10 mouse cellular contexts compared by ENCODE assay signal in the genomic region with DNA sequence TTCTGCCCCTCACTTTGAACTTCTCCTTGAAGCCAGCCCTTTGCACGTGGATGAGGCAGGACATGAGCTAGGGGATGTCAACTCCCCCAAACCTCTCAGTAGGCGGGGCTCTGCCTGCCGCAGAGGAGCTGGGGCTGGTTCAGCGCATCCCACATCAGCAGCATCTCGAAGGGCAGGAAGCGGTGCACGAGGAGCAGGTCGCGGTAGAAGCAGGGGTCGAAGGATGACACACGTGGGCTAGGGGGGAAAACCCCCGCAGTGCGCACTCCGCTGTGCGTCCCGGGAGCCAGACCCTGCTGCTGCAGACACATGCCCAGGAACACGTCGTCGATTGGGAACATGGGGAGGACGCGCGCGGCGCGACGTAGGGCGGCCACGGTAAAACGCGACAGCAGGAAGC. TPM values are rescaled to one million over a fixed set of nuclear protein-coding genes. Genes with fewer than 3 reads are reported as not detected.
A peak's percentile ranks its signal among the peaks of the same experiment; 100 is the strongest.
DNase-seq lines count a peak whose midpoint lies in the region; ATAC-seq and TF ChIP-seq lines count a peak whose summit lies in the region.
"Had no signal": no experiment of that assay in that cellular context is flagged by ENCODE, and none has a peak within 500 bp of the region (broad histone marks: within the 10 kb centered on the region; RNA-seq: fewer than 3 reads in every experiment).

No protein-coding gene starts in this region.

- in situ Hi-C loops in ES-E14 (cut with MboI; ENCODE audit: low sequenced_read_pairs in 2 of 2, unreplicated experiment in 2 of 2) = no loop called here

- no peak for DNase-seq in ES-E14 (ENCODE audit: low read depth, low spot score)
- DNase-seq in hindbrain, embryonic 14.5 days (ENCODE audit: low spot score) = no peak
- DNase-seq in gastrocnemius, postnatal 36 days = no peak
- DNase-seq in layer of hippocampus, postnatal 14 days (ENCODE audit: low spot score in 2 of 2) = no peak
- DNase-seq in cerebellum, adult 8-10 months = no peak
- no peak for DNase-seq in gastrocnemius, adult 2 months
- DNase-seq: cerebellum, postnatal 36 days; heart, adult 2 months had no signal

- H3K9ac ChIP-seq in ES-E14 (ENCODE audit: insufficient read depth, low read depth, low read length, poor library complexity, severe bottlenecking) = no peak overlapping the region; the same call in 1 of the 2 replicates
- H3K9ac ChIP-seq in hindbrain, embryonic 14.5 days = no peak overlapping the region
- no peak overlapping the region for H3K9ac ChIP-seq in midbrain, embryonic 16.5 days (ENCODE audit: low read depth, low read length)

- peaks cover 0 to 31% of the 10 kb centered on the region in 2 experiments; a peak in 2 of 4 replicates for H3K4me1 ChIP-seq in ES-E14 (ENCODE audit: control insufficient read depth in 2 of 2, insufficient read depth in 2 of 2, low read length in 2 of 2, poor library complexity in 1 of 2)
- H3K4me1 ChIP-seq in hindbrain, embryonic 14.5 days (replicated peaks; ENCODE audit: control insufficient read depth, insufficient read depth, low read length) = no peaks in the 10 kb centered on the region; the same call in 1 of the 2 replicates
- peaks cover 8% of the 10 kb centered on the region for H3K4me1 ChIP-seq in midbrain, embryonic 16.5 days (ENCODE audit: control insufficient read depth, insufficient read depth, low read length)

- H3K27ac ChIP-seq in ES-E14 (ENCODE audit: insufficient read depth, low read depth, low read length, poor library complexity, severe bottlenecking) = no peak overlapping the region
- no peak overlapping the region for H3K27ac ChIP-seq in hindbrain, embryonic 14.5 days
- no peak overlapping the region for H3K27ac ChIP-seq in midbrain, embryonic 16.5 days (ENCODE audit: low read length)
- no peak overlapping the region for H3K27ac ChIP-seq in gastrocnemius, adult 2 months
- H3K27ac ChIP-seq: heart, adult 2 months had no signal

- H3K4me3 ChIP-seq in ES-E14 (ENCODE audit: insufficient read depth in 1 of 2, low read depth in 1 of 2, low read length in 2 of 2, poor library complexity in 1 of 2, severe bottlenecking in 1 of 2) = peak overlapping the region; percentile 13 to 56; a peak in 3 of 4 replicates
- peak overlapping the region; percentile 17; the same call in 1 of the 2 replicates for H3K4me3 ChIP-seq in hindbrain, embryonic 14.5 days (replicated peaks; ENCODE audit: low read length)
- peak overlapping the region; percentile 9; the same call in 1 of the 2 replicates for H3K4me3 ChIP-seq in midbrain, embryonic 16.5 days (ENCODE audit: low read depth, low read length)
- no peak overlapping the region for H3K4me3 ChIP-seq in gastrocnemius, adult 2 months
- H3K4me3 ChIP-seq: heart, adult 2 months had no signal

- TF ChIP-seq CTCF in gastrocnemius, adult 2 months (IDR thresholded peaks at IDR 0.05) = no peak

- H3K4me2 ChIP-seq in hindbrain, embryonic 14.5 days (replicated peaks) = peak overlapping the region; percentile 19
- peak overlapping the region; percentile 43; the same call in 1 of the 2 replicates for H3K4me2 ChIP-seq in midbrain, embryonic 16.5 days (ENCODE audit: low read length)

- peak; percentile 92 for ATAC-seq in CD4-positive, CD25-positive, alpha-beta regulatory T cell, adult 4 months
- no peak for ATAC-seq in hindbrain, embryonic 14.5 days (ENCODE audit: low FRiP score)
- 0 out of 2 replicates have a peak, but pooled peaks have one; percentile 26 for ATAC-seq in midbrain, embryonic 16.5 days

- 4% methylated on average over 30 of the region's 30 CpGs for WGBS in hindbrain, embryonic 14.5 days
- WGBS in midbrain, embryonic 16.5 days = 4% methylated on average over 30 of the region's 30 CpGs

- H3K27me3 ChIP-seq in hindbrain, embryonic 14.5 days (ENCODE audit: control insufficient read depth, insufficient read depth, low read length) = peaks cover 91% of the 10 kb centered on the region
- peaks cover 81% of the 10 kb centered on the region for H3K27me3 ChIP-seq in midbrain, embryonic 16.5 days (ENCODE audit: control insufficient read depth, insufficient read depth, low read depth, low read length)

- intact Hi-C loops in gastrocnemius, postnatal 36 days (cut with DNase I) = no loop called here
- intact Hi-C loops in gastrocnemius, adult 2 months (cut with DNase I) = no loop called here

- H3K36me3 ChIP-seq in ES-E14 (ENCODE audit: control insufficient read depth, insufficient read depth, low read length, poor library complexity, severe bottlenecking) = no peaks in the 10 kb centered on the region
- no peaks in the 10 kb centered on the region for H3K36me3 ChIP-seq in hindbrain, embryonic 14.5 days (replicated peaks; ENCODE audit: control insufficient read depth, insufficient read depth)
- H3K36me3 ChIP-seq in midbrain, embryonic 16.5 days (ENCODE audit: control insufficient read depth, insufficient read depth, low read length) = no peaks in the 10 kb centered on the region

- no peaks in the 10 kb centered on the region for H3K9me3 ChIP-seq in ES-E14 (ENCODE audit: control insufficient read depth, insufficient read depth, low read depth, low read length)
- H3K9me3 ChIP-seq in hindbrain, embryonic 14.5 days (ENCODE audit: control insufficient read depth, low read length) = no peaks in the 10 kb centered on the region
- H3K9me3 ChIP-seq in midbrain, embryonic 16.5 days (replicated peaks; ENCODE audit: control insufficient read depth, low read length, poor library complexity, severe bottlenecking) = no peaks in the 10 kb centered on the region

TF ChIP-seq in ES-E14, 5 proteins besides CTCF, POLR2A, EP300 and RAD21:
- TF ChIP-seq MAFK (IDR thresholded peaks at IDR 0.05; ENCODE audit: insufficient read depth, low read depth, low read length) (no peak), CHD2 (IDR thresholded peaks at IDR 0.05; ENCODE audit: low read depth, low read length) (no peak), ZNF384 (IDR thresholded peaks at IDR 0.05; ENCODE audit: low read depth, low read length) (no peak), HCFC1 (IDR thresholded peaks at IDR 0.05; ENCODE audit: borderline replicate concordance, insufficient read depth, low read length) (no peak), ZC3H11A (IDR thresholded peaks at IDR 0.05; ENCODE audit: borderline replicate concordance, low read depth, low read length) (no peak)

RNA-seq across cellular contexts. Expression of a gene that starts 3.5 kb away (rescaled TPM):
- 10 to 100 TPM; 15.1 to 24.5 TPM for polyA plus RNA-seq in CD4-positive, CD25-positive, alpha-beta regulatory T cell, adult 4 months (2017; shearing (Covaris generic))
- total RNA-seq in ES-E14 (2012; rRNA removed) = 3.0 and 5.1 TPM in 2 replicates
- 1.4 and 1.5 TPM in 2 replicates for polyA plus RNA-seq in hindbrain, embryonic 14.5 days (2014; fragmentation: Nextera tagmentation; extraction: Ambion mirVana)
- 1.4 TPM in 1 of 2 replicates, not detected in the other for polyA plus RNA-seq in midbrain, embryonic 16.5 days (2015; fragmentation: Nextera tagmentation; extraction: Ambion mirVana)
- total RNA-seq in gastrocnemius, postnatal 36 days (2021) = 1 to 10 TPM; 1.0 to 1.2 TPM
- 1 to 10 TPM; 2.6 to 3.0 TPM for total RNA-seq in layer of hippocampus, postnatal 14 days (2021)
- total RNA-seq in gastrocnemius, adult 2 months (2021) = 1 to 10 TPM in 1 of 2 experiments, not detected in 1; 1.4 TPM

RNA-seq across cellular contexts. Expression of a gene that starts 9.1 kb away (rescaled TPM):
- 1 to 10 TPM; 3.4 to 6.5 TPM for polyA plus RNA-seq in CD4-positive, CD25-positive, alpha-beta regulatory T cell, adult 4 months (2017; shearing (Covaris generic))
- 1.1 and 1.3 TPM in 2 replicates for total RNA-seq in ES-E14 (2012; rRNA removed)
- polyA plus RNA-seq in hindbrain, embryonic 14.5 days (2014; fragmentation: Nextera tagmentation; extraction: Ambion mirVana) = 0.21 and 0.41 TPM in 2 replicates
- polyA plus RNA-seq in midbrain, embryonic 16.5 days (2015; fragmentation: Nextera tagmentation; extraction: Ambion mirVana) = 0.20 and 0.50 TPM in 2 replicates
- 1 to 10 TPM; 2.1 to 2.6 TPM for total RNA-seq in gastrocnemius, postnatal 36 days (2021)
- total RNA-seq in layer of hippocampus, postnatal 14 days (2021) = under 1 TPM; 0.23 to 0.48 TPM
- 1 to 10 TPM; 2.1 to 2.9 TPM for total RNA-seq in gastrocnemius, adult 2 months (2021)

RNA-seq across cellular contexts. Expression of a gene that starts 16.4 kb away (rescaled TPM):
- 10 to 100 TPM; 21.2 TPM for polyA plus RNA-seq in CD4-positive, CD25-positive, alpha-beta regulatory T cell, adult 4 months (2017; shearing (Covaris generic))
- total RNA-seq in ES-E14 (2012; rRNA removed) = 19.0 and 27.3 TPM in 2 replicates
- polyA plus RNA-seq in hindbrain, embryonic 14.5 days (2014; fragmentation: Nextera tagmentation; extraction: Ambion mirVana) = 5.4 TPM in 2 replicates
- polyA plus RNA-seq in midbrain, embryonic 16.5 days (2015; fragmentation: Nextera tagmentation; extraction: Ambion mirVana) = 4.7 and 5.4 TPM in 2 replicates
- 1 to 10 TPM; 1.8 TPM for total RNA-seq in gastrocnemius, postnatal 36 days (2021)
- 1 to 10 TPM; 7.1 to 7.7 TPM for total RNA-seq in layer of hippocampus, postnatal 14 days (2021)
- 1 to 10 TPM; 2.1 to 2.5 TPM for total RNA-seq in gastrocnemius, adult 2 months (2021)

RNA-seq across cellular contexts. Expression of a gene that starts 21.0 kb away (rescaled TPM):
- under 1 TPM; 0.47 to 0.50 TPM for polyA plus RNA-seq in CD4-positive, CD25-positive, alpha-beta regulatory T cell, adult 4 months (2017; shearing (Covaris generic))
- 3.0 and 9.1 TPM in 2 replicates for total RNA-seq in ES-E14 (2012; rRNA removed)
- polyA plus RNA-seq in hindbrain, embryonic 14.5 days (2014; fragmentation: Nextera tagmentation; extraction: Ambion mirVana) = 16.6 and 16.7 TPM in 2 replicates
- 23.5 and 29.0 TPM in 2 replicates for polyA plus RNA-seq in midbrain, embryonic 16.5 days (2015; fragmentation: Nextera tagmentation; extraction: Ambion mirVana)
- total RNA-seq in gastrocnemius, postnatal 36 days (2021) = not detected
- total RNA-seq in layer of hippocampus, postnatal 14 days (2021) = 100 to 1,000 TPM; 268 to 281 TPM
- total RNA-seq in gastrocnemius, adult 2 months (2021) = not detected

RNA-seq across cellular contexts. Expression of a gene that starts 33.0 kb away (rescaled TPM):
- 10 to 100 TPM; 40.4 to 46.7 TPM for polyA plus RNA-seq in CD4-positive, CD25-positive, alpha-beta regulatory T cell, adult 4 months (2017; shearing (Covaris generic))
- total RNA-seq in ES-E14 (2012; rRNA removed) = 21.9 and 45.1 TPM in 2 replicates
- 57.3 and 61.0 TPM in 2 replicates for polyA plus RNA-seq in hindbrain, embryonic 14.5 days (2014; fragmentation: Nextera tagmentation; extraction: Ambion mirVana)
- 88.4 and 107 TPM in 2 replicates for polyA plus RNA-seq in midbrain, embryonic 16.5 days (2015; fragmentation: Nextera tagmentation; extraction: Ambion mirVana)
- total RNA-seq in gastrocnemius, postnatal 36 days (2021) = 1 to 10 TPM in 1 of 2 experiments, not detected in 1; 1.4 TPM
- 10 to 100 TPM; 83.1 to 86.4 TPM for total RNA-seq in layer of hippocampus, postnatal 14 days (2021)
- not detected for total RNA-seq in gastrocnemius, adult 2 months (2021)
